Mouse (Mus musculus) gastrocnemius, postnatal 25 days (tissue): Measurements from ENCODE around the gene Bcat1. TPM values are rescaled to one million over a fixed set of nuclear protein-coding genes. Genes with fewer than 3 reads are reported as not detected.

Experiments used
- DNase-seq: peaks from one replicate; pipeline ENCODE4 v3.0.0; 2022
- total RNA-seq, 2 experiments: library from RNA; stranded (reverse); gene quantifications; 1 replicate in 1 of 2; 2 replicates in 1 of 2; pipeline ENCODE4 v1.2.3; 2021

The Bcat1 gene
- total RNA-seq, 2 experiments from 2014 or later = 3.4 to 3.7 TPM

DNA sequence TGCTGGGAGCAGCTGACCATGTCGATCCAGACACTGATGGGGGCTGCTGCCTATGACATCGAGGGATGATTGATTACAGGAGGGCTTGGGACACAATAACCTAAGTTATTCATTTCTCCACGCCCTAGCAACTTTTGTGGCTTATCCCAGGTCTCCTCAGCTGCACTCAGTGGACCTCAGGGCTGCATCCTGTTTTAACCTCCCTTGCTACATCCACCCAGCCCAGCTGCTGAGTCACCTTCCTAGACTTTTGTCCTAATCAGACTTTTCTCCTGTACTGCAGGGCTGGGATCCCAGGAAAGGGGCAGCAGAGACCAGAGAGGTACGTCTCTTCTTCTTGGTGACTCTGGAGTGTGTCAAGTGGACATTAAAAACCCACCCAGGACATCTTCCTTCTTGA, 19.9 kb downstream of the Bcat1 start:
- no peak for DNase-seq

DNA sequence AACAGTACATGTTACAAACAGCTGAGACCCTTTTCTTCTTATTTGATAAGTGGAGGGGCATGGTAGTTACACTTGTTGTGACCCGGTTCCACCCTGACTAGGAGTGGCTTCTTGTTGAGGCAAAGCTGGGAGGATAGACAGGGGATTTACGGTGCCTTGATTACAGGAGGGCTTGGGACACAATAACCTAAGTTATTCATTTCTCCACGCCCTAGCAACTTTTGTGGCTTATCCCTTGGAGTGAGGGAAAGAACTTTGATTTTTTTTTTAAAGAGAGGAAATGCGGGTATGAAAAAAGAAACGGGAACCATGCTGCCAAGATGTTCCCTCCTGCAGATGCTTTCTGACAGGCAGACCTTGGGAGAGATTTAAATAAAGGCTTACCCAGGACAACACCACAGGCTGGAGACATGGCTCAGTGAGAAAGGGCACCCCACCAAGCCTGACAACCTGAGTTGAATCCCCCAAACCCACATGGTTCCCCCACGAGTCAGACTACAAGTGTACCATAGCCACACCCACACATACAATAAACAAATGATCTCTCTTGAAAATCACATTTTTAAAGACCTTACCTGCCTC, 20.6 kb downstream of the Bcat1 start:
- no peak for DNase-seq

DNA sequence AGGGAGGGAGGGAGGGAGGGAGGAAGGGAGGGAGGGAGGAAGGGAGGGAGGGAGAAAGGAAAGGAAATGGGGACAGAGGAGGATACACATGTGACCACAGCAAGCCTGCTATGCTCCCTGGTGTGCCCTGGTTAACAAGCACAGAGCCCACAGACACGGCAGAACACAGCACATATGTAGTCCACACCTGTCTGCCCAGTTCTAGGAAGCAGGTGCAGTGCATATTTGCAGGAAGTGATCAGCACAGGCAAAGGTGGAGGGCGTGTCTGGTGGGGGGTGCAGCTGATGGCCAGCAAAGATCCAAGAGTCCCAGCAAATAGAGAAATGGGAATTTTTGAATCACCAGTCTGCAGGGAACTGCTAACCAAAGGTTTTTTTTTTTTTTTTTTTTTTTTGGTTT, 23.3 kb downstream of the Bcat1 start:
- no peak for DNase-seq

DNA sequence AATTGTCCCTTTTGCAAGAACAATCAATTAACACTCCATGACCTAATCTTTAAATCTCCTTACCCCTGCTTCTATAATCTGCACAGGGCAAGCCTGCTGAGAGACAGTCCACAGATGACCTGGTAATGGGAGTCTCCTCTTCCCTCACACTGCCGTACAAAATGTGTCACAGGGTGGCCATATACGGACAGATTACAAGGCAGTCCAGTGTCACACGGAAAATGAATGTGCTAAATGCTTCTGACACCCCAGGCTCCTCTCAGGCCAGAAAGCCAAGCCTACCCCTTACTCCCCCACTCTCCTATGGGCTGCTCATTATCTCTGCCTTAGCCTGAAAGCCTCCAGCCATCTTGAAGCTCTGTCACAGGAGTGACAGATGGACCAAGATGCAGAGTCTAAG, 25.1 kb downstream of the Bcat1 start:
- no peak for DNase-seq

DNA sequence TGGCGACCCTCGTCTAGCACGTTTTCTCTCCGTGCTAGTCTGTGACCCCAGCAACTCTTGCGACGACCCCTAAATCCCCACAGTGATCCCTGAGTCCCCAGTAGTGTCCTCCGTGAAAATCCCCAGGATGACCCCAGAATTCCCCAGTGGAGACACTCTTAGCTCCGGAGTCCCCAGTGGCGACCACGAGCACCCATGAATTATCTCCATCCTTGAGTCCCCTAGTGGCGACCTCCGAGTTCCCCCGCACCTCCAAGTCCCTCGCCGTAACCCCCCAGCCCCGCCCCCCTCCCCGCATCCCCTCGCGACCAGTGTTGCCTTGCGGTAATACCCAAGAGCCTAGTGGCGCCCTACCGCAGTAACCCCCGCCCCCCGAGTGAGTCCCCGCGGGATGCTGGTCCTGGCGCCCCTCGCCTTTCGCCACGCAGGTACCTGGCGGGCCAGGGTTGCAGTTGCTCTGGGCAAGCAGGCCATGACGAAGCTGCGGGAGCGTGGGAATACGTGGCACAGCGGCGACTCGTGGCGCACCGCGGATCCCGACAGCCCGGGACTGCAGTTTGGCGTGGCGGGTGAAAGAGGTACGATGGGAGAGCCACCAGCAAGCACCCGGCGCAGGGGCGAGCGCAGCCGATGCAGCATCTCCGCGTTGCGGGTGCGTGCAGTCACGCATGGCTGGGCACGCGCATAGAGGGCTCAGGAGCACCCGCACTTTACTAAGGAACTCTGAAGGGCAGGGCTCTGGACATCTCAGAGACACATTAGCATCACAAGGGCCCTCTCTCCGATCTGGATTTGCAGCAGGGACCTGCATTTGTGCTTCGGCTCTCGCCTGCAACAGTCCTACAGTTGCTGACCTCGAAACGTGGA, 27.6 kb downstream of the Bcat1 start:
- DNase-seq = no peak

DNA sequence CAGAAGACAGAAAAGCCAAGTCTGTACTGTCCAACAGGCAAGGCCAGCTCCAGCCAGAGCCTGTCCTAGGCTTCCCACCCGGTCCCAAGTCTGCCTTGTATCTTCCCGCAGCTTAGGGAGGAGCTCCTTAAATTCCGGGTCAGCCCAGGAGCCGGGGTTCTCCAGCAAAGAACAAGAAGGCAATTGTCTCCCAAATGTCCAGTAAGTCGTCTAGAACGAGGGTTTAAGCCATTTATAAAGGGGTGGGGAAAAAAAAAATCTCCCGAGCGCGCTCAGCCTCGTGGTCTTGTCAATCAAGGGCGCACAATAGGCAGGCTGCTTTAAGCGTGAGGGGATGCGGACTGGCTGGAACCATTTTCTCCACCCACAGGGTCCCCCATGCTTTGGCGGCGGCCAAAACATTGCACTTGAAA, 28.5 kb downstream of the Bcat1 start:
- no peak for DNase-seq

DNA sequence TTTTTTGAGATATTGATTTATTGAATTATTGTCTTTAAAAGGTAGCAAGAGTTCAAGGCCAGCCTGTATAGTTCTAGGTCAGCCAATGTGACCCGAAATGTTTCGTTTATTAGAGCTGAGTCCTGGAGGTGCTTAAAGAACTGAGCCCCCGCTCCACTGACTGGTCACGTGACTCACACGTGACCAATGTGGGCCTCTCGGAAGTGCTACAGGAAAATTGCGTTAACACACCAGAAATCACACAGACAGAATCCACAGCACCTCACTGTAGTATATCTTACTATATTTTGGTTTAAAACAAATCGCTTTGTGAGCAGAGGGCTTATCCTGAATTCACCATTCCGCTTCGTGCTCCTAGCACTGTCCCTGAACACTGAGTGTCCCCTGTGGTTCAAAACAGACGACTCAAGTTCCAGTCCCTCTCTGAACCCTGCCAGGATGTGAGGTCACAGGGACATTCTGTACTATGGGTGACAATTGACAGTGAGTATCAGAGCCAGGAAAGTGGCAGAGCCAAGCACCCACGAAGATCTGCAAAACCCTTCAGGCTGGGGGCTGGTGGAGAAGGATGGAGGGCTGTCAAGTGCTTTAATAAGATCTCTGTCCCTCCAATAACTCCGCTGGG, 29.6 kb downstream of the Bcat1 start:
- DNase-seq = no peak

DNA sequence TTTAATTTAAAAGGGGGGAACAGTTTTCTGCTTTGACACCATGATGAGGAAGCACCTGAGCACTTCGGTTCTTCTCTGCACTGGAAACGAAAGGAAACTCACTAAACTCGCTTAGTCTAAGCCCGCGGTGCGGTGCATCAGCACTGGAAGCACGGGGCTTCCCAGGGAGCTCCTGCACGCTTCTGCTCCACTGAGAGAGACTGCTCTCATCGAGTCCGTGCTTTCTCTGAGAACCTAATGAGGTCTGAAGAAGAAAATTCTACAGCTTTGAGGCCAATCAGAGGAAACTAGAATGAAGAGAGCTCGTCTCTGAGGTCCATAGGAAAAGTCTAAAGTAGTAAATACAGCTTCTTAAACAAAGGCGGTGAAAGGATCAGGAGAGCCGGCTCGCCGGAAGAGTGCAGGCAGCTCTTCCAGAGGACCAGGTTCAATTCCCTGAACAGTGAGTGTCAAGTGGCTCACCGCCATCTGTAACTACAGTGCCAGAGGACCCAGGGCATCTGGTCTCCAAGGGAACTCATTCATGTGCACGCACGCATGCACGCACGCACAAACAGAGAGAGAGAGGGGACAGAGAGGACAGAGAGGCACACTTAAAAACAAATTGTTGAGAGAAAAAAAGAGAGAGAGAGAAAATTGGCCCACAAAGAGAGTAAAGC, 30.9 kb downstream of the Bcat1 start:
- DNase-seq = no peak

DNA sequence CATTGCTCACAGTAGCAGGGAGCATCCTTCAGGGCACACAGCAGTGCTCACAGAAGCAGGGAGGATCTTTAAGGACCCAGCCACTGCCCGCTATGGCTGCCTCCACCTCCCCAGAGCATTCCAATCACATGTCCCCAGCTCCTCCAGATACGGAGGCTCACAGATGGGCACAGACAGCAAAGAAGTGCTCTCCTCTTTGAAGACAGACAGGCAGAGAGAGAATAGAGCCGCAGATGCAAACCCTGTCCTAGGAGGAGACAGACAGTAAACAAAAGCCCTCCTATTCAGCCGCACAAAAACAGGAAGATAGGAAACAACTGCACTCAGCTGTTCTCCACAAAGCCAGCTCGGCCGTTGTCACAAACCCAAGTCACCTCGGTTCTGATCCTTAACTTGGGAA, 35.3 kb downstream of the Bcat1 start:
- DNase-seq = no peak

DNA sequence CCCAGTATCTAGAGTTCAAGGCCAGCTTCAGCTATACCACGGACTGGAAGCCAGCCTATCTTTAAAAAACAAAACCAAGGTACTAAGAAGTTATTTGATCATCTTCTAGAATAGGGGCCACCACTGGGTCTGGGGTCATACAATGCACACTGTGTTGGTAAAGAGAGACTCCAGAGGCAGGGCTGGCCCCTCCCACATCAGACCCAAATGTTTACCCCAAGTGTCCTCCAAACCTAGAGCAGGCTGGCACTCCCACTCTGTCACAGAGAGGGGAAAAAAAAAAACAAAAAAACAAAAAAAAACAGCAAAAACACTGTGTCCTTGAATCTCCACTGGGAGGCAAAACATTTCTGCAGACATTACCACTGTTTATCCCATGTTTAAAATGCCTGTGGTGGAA, 38.4 kb downstream of the Bcat1 start:
- DNase-seq = no peak

DNA sequence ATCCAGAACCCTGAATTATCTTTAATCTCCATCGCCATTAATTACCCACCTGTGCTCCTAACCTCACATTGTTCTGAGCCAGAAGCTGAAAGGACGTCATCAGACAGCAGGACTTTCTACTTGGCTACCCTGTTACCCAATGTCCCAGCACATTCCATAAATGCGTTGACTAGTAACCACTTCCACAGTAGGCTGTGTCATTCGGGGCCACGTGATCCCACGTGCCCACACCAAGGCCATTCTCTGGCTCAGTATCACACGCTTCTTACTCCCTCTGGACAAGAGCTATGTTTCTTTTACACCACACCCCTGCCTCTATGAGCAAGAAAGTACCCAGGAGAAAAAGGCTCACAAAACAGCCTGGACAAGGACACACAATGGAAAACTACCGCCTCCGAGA, 40.6 kb downstream of the Bcat1 start:
- DNase-seq = no peak

DNA sequence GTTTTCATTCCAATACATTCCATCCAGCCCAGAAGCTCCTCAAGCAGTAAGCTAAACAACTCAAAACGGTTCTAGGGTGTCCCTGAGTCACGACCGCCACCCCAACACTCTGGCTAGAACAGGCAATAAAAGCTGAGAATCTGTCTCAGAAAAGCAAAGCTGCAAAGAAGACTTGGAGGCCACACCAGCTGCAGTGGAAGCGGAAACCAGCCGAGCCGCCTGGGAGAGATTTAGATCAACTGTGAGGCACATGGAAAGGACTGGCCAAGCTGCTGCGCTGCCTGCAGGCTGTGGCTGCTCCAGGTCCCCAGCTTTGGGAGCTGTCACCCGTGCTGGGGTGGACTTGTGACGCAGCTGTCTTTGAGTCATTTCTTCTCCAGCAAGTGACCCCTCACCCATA, 45.4 kb downstream of the Bcat1 start:
- DNase-seq = no peak

DNA sequence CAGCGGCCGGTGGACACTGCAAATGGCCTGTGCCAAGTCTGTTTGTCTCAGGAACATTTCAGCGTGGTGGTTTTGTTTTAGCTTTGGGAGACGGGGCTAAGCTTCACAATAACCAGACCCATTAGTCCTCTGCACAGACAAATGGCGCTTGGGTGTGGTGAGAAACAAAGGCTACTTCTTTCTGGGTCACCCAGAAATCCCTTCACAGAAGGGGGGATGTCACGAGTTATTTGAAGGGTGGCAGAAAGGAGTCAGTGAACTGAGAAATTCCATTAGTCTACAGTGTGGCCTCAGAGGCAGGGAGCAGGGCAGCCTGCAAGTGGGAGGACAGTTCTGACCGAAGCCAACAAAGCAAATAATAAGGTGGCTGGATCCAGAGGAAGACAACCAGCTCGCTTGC, 52.0 kb downstream of the Bcat1 start:
- no peak for DNase-seq

DNA sequence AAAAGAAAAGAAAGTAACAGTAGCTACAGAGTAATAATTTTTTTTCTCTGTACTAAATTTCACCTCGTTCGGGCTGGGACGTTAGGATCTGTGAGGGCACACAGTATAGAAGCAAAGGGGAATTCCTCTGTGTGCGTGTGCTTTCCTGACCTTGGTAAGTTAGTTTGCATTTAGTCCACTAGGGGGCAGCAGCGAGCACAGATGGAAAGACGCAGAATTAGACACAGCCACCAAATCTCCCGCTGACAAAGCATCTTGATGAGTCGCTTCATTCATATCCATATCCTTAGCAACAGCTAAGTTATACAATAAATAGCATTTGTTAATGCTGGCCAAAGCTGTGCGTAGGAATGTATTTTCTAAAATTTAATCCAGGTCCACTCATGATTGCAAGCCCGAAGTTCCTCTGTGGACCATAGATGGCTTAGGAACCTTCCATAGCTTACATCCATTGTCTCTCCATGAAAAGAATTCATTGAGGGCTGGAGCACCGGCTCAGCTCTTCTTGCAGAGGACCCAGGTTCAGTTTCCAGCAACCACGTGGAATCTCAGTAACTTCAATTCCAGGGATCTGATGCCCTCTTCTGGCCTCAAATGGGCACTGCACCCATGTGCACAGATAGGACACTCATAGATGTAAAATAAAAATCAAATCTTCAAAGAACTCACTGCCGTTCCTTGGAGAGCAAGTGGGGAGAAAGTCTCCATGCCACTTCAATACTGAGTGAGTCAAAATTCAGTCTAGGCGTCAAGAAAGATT, 52.8 kb downstream of the Bcat1 start:
- DNase-seq = no peak

DNA sequence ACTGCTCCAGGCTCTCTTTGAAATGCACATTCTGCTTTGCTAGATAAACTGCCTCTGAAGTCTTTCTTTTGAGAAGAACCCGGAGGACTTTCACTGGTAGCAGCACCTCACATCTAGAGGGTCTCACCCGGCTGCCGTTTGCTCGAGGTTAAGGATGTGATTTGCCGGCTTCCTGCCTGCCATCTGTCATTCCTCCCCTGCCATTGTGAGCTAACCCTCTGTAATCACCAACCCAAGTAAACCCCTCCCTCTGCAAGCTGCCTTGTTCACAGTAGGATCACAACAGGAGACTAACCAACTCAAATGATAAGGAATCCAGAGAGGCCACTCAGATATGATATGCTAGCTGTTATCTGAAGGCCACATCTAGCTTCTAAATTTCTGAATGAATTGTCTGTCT, 53.6 kb downstream of the Bcat1 start:
- no peak for DNase-seq

DNA sequence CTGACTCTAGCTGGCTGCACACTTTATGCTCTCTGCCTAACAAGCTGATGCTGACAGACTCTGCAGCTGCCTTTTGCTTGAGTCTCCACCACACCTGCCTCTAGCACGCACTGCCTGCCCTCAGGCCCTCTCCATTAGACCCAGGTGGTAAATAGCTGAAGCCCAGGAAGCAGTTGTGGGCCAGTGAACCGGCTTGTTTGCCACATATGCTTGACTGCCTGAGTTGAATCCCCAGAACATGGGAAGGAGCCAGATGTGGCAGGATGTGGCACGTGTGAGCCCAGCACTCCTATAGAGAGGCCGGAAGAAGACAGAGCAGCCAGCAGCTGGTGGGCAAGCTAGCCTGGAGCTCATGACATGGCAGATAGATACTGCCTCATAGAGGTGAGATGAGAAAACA, 55.4 kb downstream of the Bcat1 start:
- DNase-seq = no peak

DNA sequence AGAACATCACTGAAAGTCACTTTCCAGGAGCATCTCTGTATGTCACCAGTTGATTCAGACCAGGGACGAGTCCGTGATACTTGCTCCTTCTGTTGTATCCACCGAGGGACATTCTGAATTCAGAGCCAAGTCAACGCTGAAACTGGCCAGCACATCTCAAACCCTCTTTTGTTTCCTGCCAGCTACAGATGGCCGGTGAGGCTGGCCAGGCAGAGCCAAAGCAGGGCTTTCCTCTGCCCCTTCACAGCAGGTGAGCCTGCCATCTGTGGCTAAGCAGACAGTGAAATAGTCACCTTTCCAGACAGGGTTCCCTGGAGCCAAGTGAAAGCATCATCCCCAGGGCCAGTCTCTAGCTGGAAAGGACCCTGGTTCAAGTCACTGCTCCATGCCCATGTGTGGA, 57.7 kb downstream of the Bcat1 start:
- DNase-seq = no peak

DNA sequence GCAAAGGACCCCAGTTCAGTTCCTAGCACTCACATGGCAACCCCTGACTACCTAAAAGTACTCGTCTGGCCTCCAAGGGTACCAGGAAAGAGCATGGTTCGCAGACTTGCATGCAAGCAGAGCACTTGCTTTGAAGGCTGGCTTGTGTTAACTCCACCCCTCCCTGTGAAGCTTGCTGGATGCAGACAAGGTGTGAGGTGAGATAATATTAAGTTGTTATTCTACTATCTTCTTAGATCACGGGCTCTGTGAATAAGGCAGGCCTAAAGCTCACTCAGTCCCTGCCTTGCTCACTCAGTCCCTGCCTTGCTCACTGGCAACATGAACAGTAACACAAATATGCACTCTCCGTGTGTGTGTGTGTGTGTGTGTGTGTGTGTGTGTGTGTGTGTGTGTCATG, 58.5 kb downstream of the Bcat1 start:
- DNase-seq = no peak

DNA sequence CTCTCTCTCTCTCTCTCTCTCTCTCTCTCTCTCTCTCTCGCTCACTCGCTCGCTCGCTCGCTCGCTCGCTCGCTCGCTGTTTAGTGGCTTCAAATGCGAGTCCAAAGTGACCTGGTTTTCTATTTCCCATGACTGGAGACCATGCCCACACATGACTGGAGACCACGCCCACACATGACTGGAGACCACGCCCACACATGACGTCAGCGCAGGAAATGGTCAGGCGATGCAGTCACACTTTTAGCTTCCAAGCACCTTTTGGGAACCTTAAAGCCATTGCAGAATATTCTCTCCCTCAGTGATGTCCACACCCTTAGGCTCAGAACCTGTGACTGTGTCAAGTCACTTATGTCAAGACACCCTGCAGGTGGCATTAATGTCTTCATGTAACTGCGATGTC, 59.3 kb downstream of the Bcat1 start:
- no peak for DNase-seq

DNA sequence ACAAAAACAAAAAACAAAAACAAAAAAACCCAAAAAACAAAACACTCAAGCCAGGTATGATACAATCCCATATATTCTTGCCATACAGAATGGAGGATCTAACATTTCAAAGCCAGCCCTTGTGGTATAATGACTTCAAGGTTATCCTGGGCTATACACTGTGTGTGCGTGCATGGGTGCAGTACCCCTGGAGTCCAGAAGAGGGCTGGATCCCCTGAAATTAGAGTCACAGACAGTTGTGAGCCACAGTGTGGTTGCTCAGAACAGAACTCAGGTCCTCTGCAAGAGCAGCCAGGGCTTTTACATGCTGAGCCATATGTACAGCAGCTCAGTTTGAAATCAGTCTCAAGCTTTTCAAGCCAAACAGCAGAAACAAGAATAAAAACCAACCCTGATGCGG, 61.0 kb downstream of the Bcat1 start:
- DNase-seq = no peak

DNA sequence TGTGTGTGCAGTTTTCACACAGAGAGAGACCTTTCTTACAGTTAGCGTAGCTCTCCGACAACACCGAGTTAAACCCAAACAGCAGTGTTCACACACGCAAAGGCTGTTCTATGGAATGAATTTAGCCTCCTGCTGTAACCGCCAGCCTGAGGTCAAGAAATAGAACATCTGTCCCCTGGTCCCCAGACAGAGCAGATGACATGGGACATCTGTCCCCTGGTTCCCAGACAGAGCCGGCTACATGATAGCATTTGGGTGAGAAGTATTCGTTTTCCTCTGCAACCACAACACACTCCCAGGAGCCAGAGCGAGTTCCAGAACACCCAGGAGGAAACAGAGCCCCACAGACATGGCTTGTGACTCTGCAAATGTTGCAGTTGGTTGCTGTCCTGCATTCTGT, 63.3 kb downstream of the Bcat1 start:
- no peak for DNase-seq

DNA sequence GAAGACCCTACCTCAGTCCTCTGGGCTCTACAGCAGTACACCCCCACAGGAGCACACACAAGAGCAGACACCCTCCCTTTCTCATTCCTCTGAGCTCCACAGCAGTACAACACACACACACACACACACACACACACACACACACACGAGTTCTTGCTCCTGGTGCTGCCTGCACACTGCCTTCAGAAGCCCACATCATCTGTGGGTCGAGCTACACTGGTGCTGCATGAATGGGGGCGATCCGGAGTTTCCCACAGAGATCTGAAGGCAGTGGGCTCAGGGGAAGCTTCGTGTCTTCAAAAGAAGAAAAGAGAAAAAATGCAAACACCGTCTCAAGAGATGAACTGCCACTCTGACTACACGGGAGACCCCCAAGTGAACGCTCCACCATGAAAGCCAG, 64.8 kb downstream of the Bcat1 start:
- no peak for DNase-seq
